Mouse (Mus musculus) embryo, embryonic 9.5 days (tissue): Measurements from ENCODE around the gene Lyg1.
"Not testable (repeated sequence)": the region's sequence is repeated elsewhere in the genome, so short reads cannot be mapped to it uniquely, and the experiment has no call there.

Experiments
- DNase-seq: peaks from one replicate; pipeline ENCODE4 v3.0.0-alpha.2; 2017; ENCODE audit errors: extremely low spot score

Gene Lyg1

DNA sequence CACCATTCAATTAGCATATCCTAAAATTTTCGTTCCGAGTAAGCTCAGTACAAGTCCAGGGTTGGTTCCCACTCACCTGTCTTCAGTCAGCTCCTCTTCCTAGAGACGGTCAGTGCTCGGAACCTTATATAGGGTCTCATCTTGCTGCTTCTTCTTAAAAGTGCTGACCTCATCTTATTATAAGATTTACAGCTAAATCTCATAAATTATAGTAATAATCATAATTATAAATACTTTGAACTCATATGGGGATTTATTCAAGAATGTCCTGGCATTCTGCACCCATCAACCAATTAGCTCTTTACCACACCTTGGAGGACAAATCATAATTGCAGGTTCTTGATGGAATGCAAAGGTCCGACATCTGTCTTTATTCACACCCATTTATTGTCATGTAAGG, at the start of gene Lyg1:
Gene Lyg1 (minus strand): TSS at position 101 of the 400 bp plus-strand sequence.
- no peak for DNase-seq

DNA sequence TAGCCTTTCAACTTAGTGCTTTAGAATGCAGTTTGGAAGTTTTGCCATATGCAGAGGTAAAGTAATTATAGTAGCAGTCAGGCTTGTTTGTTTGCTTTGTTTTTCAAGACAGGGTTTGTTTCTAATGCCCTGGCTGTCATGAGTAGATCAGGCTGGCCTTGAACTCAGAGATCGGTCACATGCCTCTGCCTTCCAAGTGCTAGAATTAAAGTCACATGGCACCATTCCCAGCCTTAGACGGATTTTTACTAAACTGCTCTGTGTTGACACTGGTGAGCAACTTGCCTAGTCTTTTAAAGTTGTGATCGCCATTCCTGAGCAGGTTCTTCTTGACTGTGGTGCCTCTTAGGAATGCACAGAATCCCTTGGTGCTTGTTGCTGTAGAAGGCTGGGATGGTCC, 49.2 kb upstream of the Lyg1 start:
- no peak for DNase-seq

DNA sequence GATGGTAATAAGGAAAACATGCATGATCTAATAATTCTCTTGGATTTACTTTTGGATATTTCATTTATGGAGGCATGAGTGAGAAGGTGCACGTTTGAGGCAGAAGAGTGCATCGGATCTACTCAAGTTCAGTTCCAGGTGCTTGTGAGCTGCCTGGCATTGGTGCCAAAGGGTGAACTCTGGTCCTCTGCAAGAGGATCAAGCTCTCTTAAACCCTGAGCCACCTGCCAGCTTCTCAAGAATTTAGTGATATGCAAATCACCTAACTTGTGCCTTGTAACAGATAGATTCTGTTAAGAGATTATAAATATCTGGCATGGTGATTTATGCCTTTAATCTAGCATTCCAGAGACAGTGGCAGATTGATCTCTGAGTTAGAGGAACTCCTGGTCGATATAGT, 45.5 kb upstream of the Lyg1 start:
- no peak for DNase-seq

DNA sequence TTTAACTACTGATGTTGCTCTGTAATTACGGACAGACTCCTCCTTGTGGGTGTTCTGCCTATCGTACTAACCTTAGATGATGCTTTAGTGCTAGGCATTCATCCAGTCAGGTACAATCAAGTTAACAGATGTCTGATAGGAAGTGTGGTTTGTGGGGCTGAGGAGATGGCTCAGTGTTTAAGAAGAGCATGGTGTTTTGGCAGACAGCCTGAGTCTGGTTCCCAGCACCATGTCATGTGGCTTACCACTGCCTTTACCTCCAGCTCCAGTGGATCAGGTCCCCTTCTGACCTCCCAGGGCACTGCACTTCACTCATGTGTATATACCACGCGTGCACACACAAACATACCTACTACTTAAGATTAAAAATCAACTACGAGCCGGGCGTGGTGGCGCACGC, 44.4 kb upstream of the Lyg1 start:
- DNase-seq, result no peak

DNA sequence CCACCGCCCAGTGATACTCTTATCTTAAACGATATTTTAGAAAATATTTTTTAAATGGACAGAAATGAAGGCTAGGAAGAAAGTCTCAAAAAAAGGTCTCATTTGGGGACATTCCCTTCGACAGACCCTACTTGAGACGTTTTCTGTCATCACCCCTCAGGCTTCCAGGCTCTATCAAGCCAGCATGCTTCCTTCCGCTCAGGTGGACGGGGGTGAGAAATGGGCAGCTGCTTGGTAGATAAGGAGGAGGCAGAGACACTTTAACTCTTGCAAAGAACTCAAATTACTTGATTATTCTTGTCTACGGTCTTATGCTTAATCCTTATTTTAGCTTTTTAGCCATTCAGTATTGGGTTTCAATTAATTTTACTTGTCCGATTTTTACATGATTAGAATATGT, 43.3 kb upstream of the Lyg1 start:
- DNase-seq, result no peak

DNA sequence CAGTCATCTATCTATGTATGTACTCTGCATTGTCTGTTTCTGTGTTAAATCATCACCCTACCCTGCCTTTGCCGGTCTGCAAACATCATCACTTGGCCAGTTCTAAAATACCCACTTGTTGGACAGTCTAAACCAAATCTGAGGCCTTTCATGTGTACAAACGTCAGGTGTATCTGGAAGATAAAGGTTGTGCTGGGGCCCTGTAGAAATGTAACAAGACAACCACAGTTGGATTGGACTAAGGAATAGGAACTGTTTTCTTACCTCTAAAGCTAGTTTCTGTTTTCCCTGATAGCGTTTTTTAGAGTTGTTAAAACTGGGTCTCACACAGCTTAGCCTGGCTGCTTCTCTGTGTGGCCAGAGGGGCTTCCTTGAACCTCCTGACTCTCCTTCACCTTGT, 42.0 kb upstream of the Lyg1 start:
- DNase-seq, result no peak

DNA sequence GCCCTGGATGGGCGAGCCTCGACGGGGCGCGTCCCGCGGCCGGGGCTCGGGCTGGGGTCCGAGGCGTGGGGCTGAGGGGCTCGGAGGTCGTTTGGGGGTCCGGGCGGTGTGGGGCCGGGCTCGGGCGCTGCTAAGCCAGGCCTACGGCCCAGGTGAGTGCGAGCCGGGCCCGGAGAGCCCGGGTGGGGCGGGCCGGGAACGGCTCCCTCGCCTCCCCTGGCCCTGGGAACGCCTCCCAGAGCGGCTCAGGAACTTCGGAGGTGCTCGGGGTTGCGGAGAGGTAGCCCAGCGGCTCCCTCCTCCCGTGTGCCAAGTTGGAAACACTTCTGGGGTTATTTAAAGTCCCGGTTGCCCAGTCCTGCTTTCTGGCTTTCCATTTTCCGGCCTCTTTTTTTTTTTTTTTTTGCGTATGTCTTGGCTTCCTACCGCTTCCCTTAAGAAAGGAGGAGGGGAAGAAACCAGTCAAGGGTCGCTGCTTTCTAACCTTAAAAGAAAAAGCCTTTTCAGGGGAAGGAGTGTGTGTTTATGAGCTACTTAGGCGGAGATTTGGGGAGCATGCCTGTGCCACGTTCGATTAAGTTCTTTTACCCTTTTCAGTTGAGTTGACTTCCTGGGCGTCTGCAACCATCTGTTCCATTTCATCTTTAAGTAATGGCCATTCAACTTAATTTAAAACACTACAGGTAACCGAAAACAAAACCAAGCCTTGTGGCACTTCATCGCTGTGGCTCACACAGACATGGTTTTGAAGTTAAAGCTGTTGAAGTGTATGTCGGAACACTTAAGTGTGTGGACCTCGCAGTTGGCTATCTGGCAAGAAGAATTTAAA, 41.0 kb upstream of the Lyg1 start:
- no peak for DNase-seq

DNA sequence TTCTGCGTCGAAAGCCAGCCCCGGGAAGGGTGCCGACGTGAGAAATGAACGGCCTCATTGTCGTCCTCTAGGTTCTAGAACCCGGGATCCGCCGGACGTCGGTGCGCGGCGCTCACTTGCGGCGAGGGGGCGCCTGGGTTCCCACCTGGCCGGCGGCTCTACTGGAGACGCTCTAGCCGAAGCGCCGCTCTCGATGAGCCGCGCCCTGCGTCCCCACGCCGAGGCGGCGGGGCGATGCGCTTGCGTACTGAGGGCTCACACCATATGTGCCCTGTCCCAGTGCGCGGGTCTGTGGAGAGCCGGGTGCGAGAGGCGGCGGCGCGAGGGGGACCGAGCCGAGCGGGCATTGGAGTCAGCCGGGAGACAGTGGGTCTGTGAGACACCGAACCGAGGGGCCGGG, 40.3 kb upstream of the Lyg1 start, which contains the start of the genes Txndc9 and Eif5b:
Gene Txndc9 (minus strand): TSS at position 27 of the 400 bp plus-strand sequence.
Gene Eif5b (plus strand): TSS at position 144 of the 400 bp plus-strand sequence.
- peak; percentile 93 for DNase-seq

DNA sequence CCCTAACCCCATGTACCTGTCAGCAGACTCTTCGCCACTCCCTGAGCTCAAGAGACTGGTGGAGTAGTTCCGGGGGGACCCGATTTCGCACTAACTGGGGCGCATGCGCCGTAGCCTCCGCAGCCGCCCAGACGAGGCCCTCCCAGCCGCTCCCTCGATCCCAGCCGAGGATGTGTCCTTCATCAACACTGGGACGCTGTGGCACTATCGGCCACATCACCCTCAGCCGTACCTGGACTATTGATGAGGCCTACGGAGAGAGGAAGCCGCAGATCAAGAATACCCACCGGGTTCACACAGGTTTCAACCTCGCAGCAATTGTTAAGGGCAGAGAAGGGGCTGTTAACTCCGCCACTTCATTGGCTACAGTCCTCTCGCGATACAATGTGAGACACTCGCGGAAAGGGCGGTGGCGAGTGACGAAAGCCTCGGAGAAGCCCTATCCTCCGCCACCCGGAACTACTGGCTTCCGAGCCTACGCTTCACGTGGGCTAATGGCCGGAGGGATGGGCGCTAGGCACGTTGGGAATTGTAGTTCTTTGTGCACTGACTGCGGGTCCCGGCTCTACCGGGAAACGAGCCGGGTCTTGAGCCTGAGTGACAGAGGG, 39.4 kb upstream of the Lyg1 start:
- peak; percentile 98 for DNase-seq

DNA sequence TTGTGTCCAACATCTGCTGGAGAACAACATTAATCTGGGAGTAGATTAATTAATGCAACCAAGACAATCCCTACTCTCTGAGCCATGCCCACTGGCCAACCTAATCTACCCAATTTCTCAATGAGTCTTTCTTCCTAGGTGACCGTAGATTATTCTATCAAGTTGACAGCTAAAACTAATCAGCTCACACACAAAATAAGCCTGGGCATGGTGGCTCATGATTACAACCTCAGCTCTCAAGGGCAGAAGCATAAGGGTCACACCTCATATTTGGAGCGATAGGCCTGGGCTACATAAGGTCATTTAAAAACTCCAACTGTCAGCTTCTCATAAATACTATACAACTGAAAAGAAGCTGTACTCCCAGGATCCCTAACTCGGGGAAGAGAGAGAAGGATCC, 38.7 kb upstream of the Lyg1 start:
- no peak for DNase-seq

DNA sequence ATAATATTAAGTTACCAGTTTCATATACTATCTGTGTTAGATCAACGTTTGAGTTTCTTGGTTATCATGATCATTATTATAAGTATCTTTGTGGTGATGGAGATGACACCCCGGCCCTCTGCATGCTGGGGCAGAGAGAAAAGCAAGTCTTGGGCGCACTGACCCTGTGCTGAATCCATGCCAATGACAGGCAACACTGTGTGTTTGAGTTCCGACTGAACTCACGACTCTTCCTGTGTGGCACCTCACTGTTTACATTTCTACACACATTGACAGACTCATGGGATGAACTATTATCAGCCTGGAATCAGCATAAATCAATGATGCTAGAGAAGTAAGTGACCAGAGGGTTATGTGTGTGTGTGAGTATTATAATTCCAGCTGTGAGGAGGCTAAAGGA, 30.3 kb upstream of the Lyg1 start:
- no peak for DNase-seq

DNA sequence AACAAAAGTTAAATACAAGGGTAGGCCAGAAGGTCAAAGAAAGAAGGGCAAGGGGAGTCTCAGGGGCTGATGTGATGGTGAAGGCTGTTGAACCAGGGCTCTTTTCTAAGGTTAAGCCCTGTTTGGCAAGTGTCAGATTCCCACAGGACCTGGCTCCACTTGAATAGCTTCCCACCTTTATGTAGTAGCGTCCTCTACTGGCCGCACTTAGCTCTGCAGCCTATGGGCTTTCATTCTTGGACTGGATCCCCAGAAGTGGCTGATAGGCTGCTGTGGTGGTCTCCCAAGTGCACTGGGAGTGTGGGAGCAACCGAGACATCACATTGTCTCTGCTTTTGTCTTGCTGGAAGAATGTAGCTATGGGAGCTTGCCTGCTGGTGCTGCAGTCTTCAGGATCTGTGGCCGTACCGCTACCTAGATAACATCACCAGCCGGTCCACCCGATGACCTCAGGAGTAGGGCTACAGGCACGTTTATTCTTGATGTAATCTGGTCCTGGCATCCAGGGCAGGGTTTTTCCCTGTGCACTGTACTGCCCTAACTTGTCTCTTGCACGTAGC, 28.3 kb upstream of the Lyg1 start:
- DNase-seq, result no peak

DNA sequence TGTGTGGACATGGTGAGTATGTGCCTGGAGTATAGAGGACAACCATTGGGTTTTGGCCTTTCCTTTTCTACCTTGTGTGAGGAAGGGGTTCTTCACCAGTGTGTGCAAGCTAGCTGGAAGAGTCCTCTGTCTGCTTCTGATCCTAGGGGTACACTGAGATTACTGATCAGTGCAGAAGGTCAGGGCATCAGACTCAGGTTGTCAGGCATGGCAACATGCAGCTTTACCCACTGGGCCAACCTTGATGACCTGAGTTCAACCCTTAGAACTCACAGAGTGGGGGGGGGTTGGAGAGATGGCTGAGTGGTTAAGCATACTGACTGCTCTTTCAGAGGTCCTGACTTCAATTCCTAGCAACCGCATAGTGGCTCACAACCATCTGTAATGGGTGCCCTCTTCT, 26.8 kb upstream of the Lyg1 start:
- DNase-seq, result no peak

DNA sequence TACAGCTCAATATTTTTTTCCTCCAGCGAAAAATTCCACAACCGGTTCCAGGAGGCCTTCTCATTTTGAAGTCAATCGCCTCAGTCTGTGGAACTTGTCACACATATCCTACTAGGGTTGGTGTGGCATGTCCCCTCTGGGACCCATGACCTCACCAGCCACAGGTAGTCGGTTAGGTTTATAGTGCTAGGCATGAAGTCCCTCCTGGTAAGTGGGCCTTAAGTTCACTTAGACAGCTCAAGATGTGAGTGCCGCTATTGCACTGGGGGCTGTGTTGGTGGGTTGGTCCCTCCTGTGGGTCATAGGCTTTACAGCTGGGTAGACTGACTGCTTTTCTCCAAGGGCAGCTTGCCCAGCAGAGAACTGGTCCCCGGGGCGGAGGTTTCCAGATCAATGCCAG, 19.7 kb upstream of the Lyg1 start:
- DNase-seq, result no peak

DNA sequence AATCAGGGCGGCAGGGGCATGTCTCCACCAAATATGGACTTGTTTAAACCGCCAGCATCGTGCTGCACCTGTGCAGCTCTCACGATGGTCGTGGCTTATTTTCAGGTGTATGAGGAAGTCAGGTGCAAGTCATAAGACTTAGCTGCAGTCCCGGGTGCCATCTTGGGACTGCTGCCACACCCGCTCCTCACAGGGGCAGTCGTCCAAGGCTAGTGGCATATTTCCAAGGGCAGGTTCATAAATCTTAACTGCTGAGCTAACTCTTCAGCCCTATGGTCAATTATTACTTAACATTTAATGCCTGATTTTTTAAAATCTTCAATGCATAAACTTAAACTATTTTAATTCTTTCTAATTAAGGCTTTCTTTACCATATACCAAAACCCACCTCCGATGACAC, 19.1 kb upstream of the Lyg1 start:
- not testable (repeated sequence) for DNase-seq

DNA sequence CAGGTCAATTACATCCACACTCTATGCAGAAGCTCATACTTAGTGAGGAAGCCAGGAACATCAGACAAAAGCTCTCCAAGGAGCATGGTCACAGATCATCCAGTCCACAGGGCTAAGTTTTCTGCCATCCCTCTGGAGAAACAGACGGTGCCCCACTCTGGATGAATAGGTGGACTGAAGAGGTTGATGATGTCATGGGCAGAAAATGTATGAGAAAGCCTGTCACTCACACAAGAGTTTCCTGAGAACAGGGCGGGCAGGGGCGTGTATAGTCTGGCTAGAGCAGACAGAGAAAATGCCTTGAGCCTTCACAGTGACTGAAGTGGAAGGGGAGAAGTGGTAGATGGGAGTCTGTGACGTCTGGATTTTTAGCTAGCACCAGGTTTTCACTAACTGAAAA, 14.0 kb upstream of the Lyg1 start:
- DNase-seq, result no peak

DNA sequence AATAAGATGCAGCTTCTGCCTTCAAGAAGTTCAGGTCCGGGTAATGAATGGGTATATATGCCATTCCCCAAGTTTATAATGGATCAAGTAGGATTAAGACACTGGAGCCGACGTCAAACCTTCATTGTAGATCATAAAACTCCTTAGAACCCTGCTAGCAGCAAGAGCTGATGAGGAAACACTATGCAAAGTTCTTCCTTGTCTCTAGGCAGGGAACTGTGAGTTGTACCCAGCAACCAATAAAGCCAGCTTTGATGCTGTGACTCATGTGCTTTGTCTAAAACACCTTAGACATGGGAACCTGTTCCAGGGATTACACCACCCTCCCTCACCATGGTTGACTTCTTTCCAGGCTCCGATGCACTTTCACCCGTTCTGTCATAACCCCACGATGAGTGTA, 11.2 kb upstream of the Lyg1 start:
- no peak for DNase-seq

DNA sequence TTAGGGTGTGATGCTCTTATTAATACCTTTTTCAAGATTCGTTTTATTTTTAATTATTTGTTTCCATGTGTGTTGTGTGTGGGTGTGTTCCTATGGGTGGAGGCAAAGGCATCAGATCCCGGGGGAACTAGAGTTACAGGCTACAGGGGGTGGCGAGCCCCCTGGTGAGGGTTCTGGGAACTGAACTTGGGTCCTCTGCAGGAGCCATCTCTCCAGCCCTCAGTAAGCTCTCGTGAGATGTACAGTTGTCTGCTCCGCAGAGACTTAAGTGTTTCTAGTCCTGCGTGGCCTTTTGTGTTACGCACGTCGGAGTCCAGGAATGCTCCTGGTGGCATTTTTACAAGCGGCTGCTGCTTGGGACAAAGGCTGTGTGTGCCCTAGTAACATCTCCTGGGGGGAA, 8.0 kb upstream of the Lyg1 start:
- no peak for DNase-seq

DNA sequence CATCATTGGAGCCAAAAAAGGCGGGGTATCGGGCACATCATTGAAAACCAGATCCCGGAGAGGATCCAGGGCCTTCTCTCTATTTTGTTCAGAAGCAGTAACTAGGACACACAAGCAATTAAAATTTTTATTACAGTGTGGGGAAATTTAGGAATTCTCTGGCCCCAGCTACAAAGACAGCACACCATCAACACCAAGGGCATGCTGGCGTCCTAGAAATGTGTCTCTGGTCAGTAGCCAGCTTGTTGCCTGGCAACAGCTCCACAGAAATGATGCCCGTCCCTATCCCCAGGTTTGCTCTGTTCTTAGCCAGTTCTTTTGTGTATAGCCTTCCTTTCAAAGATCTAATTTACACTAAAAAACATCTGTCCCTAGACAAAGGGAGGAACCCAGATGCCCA, 1.9 kb upstream of the Lyg1 start:
- no peak for DNase-seq

DNA sequence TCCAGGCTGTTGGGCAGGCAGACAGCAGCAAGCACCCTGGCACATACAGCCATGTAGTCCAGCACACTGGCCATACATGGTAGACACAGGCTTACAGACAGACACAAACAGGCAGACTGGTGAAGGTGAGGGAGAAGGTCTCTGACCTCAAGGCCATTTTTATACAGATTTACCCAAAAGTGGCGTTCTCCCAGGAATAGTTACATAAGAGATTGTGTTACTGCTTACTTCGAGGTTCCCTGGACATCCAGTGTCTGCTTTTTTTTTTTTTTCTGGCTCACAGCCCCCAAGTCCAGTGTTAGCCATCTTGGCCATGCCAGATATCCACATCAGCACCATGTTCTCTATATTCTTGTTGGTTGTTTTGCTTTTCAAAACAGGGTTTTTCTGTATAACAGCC, 957 bp upstream of the Lyg1 start:
- DNase-seq, result no peak

DNA sequence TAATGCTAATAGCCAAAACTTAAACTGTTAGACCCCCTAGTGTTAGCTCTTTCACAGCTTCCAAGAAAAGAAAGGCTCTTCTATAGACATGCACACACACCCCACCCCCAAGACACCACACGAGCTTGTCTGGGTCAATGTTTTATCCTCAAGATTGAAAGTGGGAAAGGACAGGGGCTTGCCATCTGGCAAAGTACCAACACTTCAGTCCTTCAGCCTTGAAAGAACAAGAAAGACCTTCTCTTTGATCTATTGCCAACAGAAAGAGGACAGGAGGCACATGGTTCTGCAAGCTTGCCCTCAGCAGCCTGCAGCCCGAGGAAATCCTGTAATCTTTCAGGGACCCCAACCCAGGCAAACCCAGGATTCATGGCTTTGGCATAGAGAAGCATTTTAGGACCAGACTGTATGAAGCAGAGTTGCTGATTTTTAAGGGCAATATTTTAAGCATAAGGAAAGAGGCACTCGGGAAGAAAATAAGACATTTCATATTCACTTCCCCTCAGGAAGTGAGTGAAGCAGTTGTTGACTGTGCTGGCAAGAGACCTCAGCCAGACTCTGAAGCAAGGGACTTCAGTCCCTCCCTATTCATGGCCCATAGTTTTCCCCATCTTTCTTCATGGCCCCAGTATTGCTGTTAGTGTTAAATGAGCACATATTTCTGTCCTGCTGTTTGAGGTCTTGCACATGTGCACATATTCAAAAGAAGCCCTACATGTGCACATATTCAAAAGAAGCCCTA, 698 bp downstream of the Lyg1 start:
- no peak for DNase-seq

DNA sequence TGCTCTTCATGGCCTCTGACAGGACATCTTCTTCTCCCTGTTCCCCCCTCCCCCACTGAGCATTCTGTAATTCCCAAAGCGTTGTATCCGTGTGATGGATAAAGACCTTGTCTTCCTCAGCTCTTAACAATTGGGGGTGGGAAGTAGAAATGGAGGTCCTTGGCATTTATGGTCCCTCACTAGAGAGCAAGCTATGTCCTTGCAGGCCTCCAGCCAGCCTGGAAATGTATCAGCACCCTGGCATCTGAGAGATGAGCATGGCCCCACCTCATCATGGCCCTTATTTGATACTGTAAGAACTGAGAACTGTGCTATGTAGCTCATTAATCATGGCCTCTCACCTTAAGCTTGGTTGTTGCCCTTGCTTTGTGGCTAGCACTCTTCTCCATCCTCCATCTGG, 2.3 kb downstream of the Lyg1 start:
- no peak for DNase-seq

DNA sequence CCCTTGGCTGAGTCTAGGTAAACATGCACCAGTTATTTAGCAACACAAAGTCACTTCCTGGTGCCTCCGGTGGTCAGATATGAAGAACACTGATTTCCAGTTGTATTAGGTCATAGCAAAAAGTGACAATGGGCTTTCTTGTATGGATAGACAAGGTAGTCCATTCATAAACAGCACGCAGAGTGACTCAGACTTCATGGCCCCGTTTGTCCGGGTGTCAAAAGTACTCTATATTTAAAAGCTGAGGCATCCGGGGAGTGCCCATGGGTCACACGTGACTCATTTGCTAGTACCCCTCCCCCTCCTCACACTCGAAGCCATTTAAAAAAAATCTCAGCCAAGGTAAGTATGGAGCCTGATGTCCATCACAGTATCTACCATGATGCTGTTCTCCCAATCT, 2.8 kb downstream of the Lyg1 start:
- no peak for DNase-seq
